In genomic region chr7:24861913-24862312, GRCm38 (mm10) we compare ENCODE assay signal across 9 mouse cellular contexts. TPM values are rescaled to one million over a fixed set of nuclear protein-coding genes. Genes with fewer than 3 reads are reported as not detected.
DNase-seq lines count a peak whose midpoint lies in the region; ATAC-seq and TF ChIP-seq lines count a peak whose summit lies in the region.
"Had no signal": no experiment of that assay in that cellular context is flagged by ENCODE, and none has a peak within 500 bp of the region (broad histone marks: within the 10 kb centered on the region; RNA-seq: fewer than 3 reads in every experiment).

TSS of gene Gm9844 (plus strand) at chr7:24862213.

- no peaks in the 10 kb centered on the region for H3K36me3 ChIP-seq in kidney, embryonic 14.5 days (ENCODE audit: control insufficient read depth, insufficient read depth, low read length)
- no peaks in the 10 kb centered on the region for H3K36me3 ChIP-seq in hindbrain, embryonic 11.5 days (ENCODE audit: control insufficient read depth, insufficient read depth, low read length)
- no peaks in the 10 kb centered on the region for H3K36me3 ChIP-seq in midbrain, embryonic 13.5 days

- H3K4me3 ChIP-seq in kidney, embryonic 14.5 days (ENCODE audit: low read length): no peak within 1 kb of the TSS
- no peak within 1 kb of the TSS for H3K4me3 ChIP-seq in hindbrain, embryonic 11.5 days (ENCODE audit: low read depth, low read length)
- no peak within 1 kb of the TSS for H3K4me3 ChIP-seq in midbrain, embryonic 13.5 days (replicated peaks)
- H3K4me3 ChIP-seq in layer of hippocampus, adult 2 months: no peak within 1 kb of the TSS

- no peak for DNase-seq in kidney, adult 9 months
- no peak for DNase-seq in brain, embryonic 14.5 days (ENCODE audit: low read depth)
- DNase-seq in hindbrain, embryonic 11.5 days (ENCODE audit: low spot score): no peak
- no peak for DNase-seq in layer of hippocampus, adult 2 months (ENCODE audit: low spot score in 2 of 2)
- DNase-seq in right cerebral cortex, postnatal 4 days: no peak
- no peak for DNase-seq in thymus, postnatal 36 days
- DNase-seq: adrenal gland, adult 8-10 months had no signal

- no peak for TF ChIP-seq POLR2A in brain, embryonic 14.5 days (IDR thresholded peaks at IDR 0.05; ENCODE audit: borderline replicate concordance, extremely low read depth, insufficient read depth, insufficient read length, poor library complexity, severe bottlenecking)

- no peak for TF ChIP-seq CTCF in brain, embryonic 14.5 days (IDR thresholded peaks at IDR 0.05; ENCODE audit: borderline replicate concordance, extremely low read depth, insufficient read depth, insufficient read length)
- no peak for TF ChIP-seq CTCF in layer of hippocampus, adult 2 months (conservative IDR thresholded peaks at IDR 0.05)

- H3K9me3 ChIP-seq in kidney, embryonic 14.5 days (ENCODE audit: control insufficient read depth, low read length): no peaks in the 10 kb centered on the region
- no peaks in the 10 kb centered on the region for H3K9me3 ChIP-seq in hindbrain, embryonic 11.5 days (ENCODE audit: control insufficient read depth, low read length)
- no peaks in the 10 kb centered on the region for H3K9me3 ChIP-seq in midbrain, embryonic 13.5 days

- no peaks in the 10 kb centered on the region for H3K27me3 ChIP-seq in kidney, embryonic 14.5 days (ENCODE audit: control insufficient read depth, insufficient read depth, low read length)
- no peaks in the 10 kb centered on the region for H3K27me3 ChIP-seq in hindbrain, embryonic 11.5 days (ENCODE audit: control insufficient read depth, insufficient read depth, low read length)
- H3K27me3 ChIP-seq in midbrain, embryonic 13.5 days: peaks cover 4% of the 10 kb centered on the region

- no peaks in the 10 kb centered on the region for H3K4me1 ChIP-seq in kidney, embryonic 14.5 days (ENCODE audit: control insufficient read depth, insufficient read depth, low read length)
- no peaks in the 10 kb centered on the region for H3K4me1 ChIP-seq in hindbrain, embryonic 11.5 days (replicated peaks; ENCODE audit: control insufficient read depth, insufficient read depth, low read length)
- H3K4me1 ChIP-seq in midbrain, embryonic 13.5 days (replicated peaks): no peaks in the 10 kb centered on the region

- H3K4me2 ChIP-seq in kidney, embryonic 14.5 days (replicated peaks; ENCODE audit: low read depth, low read length): no peak within 1 kb of the TSS
- H3K4me2 ChIP-seq in hindbrain, embryonic 11.5 days (replicated peaks; ENCODE audit: low read depth, low read length): no peak within 1 kb of the TSS
- H3K4me2 ChIP-seq in midbrain, embryonic 13.5 days (replicated peaks): no peak within 1 kb of the TSS

- H3K9ac ChIP-seq in kidney, embryonic 14.5 days (ENCODE audit: low read depth, low read length): no peak within 1 kb of the TSS
- no peak within 1 kb of the TSS for H3K9ac ChIP-seq in hindbrain, embryonic 11.5 days (ENCODE audit: low read depth, low read length)
- no peak within 1 kb of the TSS for H3K9ac ChIP-seq in midbrain, embryonic 13.5 days (replicated peaks)

- WGBS in kidney, embryonic 14.5 days: 83% methylated on average over 7 of the region's 7 CpGs
- WGBS in hindbrain, embryonic 11.5 days: 87% methylated on average over 7 of the region's 7 CpGs
- WGBS in midbrain, embryonic 13.5 days: 90% methylated on average over 7 of the region's 7 CpGs

- H3K27ac ChIP-seq in kidney, embryonic 14.5 days (ENCODE audit: low read depth, low read length): no peak within 1 kb of the TSS
- no peak within 1 kb of the TSS for H3K27ac ChIP-seq in hindbrain, embryonic 11.5 days (ENCODE audit: low read depth, low read length)
- no peak within 1 kb of the TSS for H3K27ac ChIP-seq in midbrain, embryonic 13.5 days
- H3K27ac ChIP-seq in layer of hippocampus, adult 2 months: no peak within 1 kb of the TSS

- ATAC-seq in kidney, embryonic 14.5 days (ENCODE audit: low FRiP score, low TSS enrichment): no peak
- ATAC-seq in hindbrain, embryonic 11.5 days (ENCODE audit: low FRiP score): no peak
- no peak for ATAC-seq in midbrain, embryonic 13.5 days

RNA-seq across cellular contexts. Expression of gene Gm9844, which starts in this region (rescaled TPM):
- 18.8 and 22.4 TPM in 2 replicates for polyA plus RNA-seq in kidney, embryonic 14.5 days (2014; fragmentation: Nextera tagmentation; extraction: Ambion mirVana)
- polyA plus RNA-seq in brain, embryonic 14.5 days (2012; rRNA removed): 42.6 and 58.0 TPM in 2 replicates
- 20.9 and 23.6 TPM in 2 replicates for polyA plus RNA-seq in hindbrain, embryonic 11.5 days (2014; fragmentation: Nextera tagmentation; extraction: Ambion mirVana)
- 28.4 and 41.5 TPM in 2 replicates for polyA plus RNA-seq in midbrain, embryonic 13.5 days (2015; fragmentation: Nextera tagmentation; extraction: Ambion mirVana)
- 1 to 10 TPM in 1 of 2 experiments, not detected in 1; 1.6 TPM for total RNA-seq in layer of hippocampus, adult 2 months (2021)
- total RNA-seq: adrenal gland, adult 8-10 months had no signal
